Comparison of ENCODE assay signal across 17 mouse cellular contexts in genomic region chr8:26324606-26325005, GRCm38 (mm10).
"Had no signal": no experiment of that assay in that cellular context is flagged by ENCODE, and none has a peak within 500 bp of the region (broad histone marks: within the 10 kb centered on the region; RNA-seq: fewer than 3 reads in every experiment).

No protein-coding gene starts in this region.

- H3K9ac ChIP-seq: lung, embryonic 15.5 days; midbrain, embryonic 13.5 days; midbrain, embryonic 15.5 days; neural tube, embryonic 12.5 days; stomach, embryonic 15.5 days had no signal

- H3K4me1 ChIP-seq: megakaryocyte, embryonic 14.5 days; midbrain, embryonic 13.5 days; midbrain, embryonic 15.5 days; neural tube, embryonic 12.5 days; stomach, embryonic 15.5 days had no signal

- H3K4me2 ChIP-seq: lung, embryonic 15.5 days; midbrain, embryonic 11.5 days; midbrain, embryonic 13.5 days; midbrain, embryonic 15.5 days; neural tube, embryonic 12.5 days; stomach, embryonic 15.5 days had no signal

- ATAC-seq: lung, postnatal 0 days; midbrain, embryonic 13.5 days; midbrain, embryonic 15.5 days had no signal

- DNase-seq: lung, adult 2 months; lung, postnatal 14 days; lung, postnatal 36 days; right cerebral cortex, postnatal 14 days; thymus, adult 2 months; thymus, postnatal 25 days; thymus, postnatal 4 days had no signal

- H3K36me3 ChIP-seq: lung, embryonic 15.5 days; midbrain, embryonic 13.5 days; midbrain, embryonic 15.5 days; neural tube, embryonic 12.5 days; stomach, embryonic 15.5 days had no signal

- H3K9me3 ChIP-seq: lung, embryonic 15.5 days; midbrain, embryonic 13.5 days; midbrain, embryonic 15.5 days; neural tube, embryonic 12.5 days; stomach, embryonic 15.5 days had no signal

- H3K4me3 ChIP-seq: lung, embryonic 15.5 days; megakaryocyte, embryonic 14.5 days; midbrain, embryonic 13.5 days; midbrain, embryonic 15.5 days; neural tube, embryonic 12.5 days; stomach, embryonic 15.5 days had no signal

- H3K27ac ChIP-seq: lung, embryonic 15.5 days; macrophage; midbrain, embryonic 13.5 days; midbrain, embryonic 15.5 days; neural tube, embryonic 12.5 days; stomach, embryonic 15.5 days; stomach, postnatal 0 days had no signal

- H3K27me3 ChIP-seq: lung, embryonic 15.5 days; megakaryocyte, embryonic 14.5 days; midbrain, embryonic 13.5 days; midbrain, embryonic 15.5 days; neural tube, embryonic 12.5 days; stomach, embryonic 15.5 days had no signal
